Mouse (Mus musculus) spleen, postnatal 10 days (tissue): Measurements from ENCODE around the gene B3gnt6.

Experiments used
- DNase-seq, 2 experiments: peaks; one replicate each; pipeline ENCODE4 v3.0.0; 2021 to 2022; ENCODE audit warnings: low spot score in 2 of 2

Gene B3gnt6

DNA sequence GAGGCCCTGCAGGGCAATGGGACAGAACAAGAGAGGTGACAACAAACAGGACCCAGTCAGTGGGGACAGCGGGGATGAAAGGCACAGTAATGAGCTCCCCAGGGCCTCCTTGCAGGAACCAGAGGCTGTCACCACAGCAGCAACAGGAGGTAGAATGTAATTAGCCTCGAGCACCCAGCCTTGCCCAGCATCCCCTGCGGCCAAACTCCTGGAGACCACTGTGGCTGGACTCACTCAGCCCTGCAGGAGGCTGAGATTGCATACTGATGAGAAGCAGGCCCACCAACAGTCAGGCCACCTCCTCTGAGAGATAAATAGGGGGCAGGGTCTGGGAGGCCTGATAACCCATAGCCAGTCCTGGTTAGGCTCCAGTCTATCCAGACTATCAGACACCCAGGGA lies 49.5 kb downstream of the B3gnt6 start:
- DNase-seq: no peak

DNA sequence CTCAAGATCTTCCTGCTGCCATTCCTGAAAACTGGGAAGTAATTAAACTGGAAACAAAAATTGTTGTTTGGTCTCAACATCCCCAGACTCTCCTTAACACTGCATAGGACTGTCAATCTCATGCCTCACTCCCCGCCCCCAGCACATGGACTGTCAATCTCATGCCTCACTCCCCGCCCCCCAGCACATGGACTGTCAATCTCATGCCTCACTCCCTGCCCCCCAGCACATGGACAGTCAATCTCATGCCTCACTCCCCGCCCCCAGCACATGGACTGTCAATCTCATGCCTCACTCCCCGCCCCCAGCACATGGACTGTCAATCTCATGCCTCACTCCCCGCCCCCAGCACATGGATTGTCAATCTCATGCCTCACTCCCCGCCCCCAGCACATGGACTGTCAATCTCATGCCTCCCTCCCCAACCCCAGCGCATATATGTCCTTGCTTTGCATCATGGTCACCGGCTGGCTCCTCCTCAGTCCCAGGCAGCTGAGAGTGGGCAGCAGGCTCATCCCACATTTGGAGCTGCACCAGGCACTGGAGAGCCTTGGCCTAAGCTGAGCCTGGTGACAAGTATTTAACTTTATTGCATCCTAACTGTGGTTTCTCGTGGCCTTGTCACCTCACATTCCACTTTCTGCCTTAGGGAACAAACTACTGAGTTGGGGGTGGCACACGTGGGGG lies 50.4 kb downstream of the B3gnt6 start:
- no peak for DNase-seq

DNA sequence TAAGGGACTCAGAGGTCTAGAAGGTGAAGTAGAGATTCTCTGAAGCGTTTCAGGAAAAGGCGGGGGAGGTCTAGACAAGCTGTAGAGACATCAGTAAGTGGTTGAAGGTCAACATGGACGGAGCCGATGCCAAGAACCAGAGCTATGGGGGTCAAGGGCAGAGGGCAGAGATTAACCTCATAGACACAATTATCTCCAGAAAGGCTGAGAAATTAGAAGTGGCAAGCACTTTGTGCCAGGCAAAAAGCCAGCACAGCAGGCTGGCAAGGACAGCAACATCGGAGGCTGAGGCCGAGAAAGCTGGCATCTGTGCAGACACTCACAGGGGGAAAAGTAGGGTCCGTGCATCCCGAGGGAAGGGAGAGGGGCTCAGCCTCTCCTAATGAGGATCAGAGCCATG lies 51.5 kb downstream of the B3gnt6 start:
- no peak for DNase-seq

DNA sequence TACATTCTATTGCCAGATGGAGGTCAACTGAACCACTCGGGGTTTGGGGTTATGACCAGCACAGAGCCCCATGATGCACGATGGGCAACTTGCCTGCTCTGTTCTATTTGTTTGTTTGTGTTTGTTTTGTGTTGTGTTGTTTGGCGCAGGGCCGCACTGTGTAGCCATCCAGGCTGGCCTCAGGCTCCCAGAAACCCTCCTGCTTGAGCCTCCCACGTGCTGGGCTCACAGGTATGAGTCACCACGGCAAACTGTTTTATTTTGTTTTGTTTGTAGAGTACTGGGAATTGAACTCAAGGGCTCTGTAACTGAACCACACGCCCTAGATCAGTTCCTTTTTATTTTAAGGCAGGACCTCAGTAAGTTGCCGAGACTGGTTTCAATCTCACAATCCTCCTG lies 52.8 kb downstream of the B3gnt6 start:
- no peak for DNase-seq

DNA sequence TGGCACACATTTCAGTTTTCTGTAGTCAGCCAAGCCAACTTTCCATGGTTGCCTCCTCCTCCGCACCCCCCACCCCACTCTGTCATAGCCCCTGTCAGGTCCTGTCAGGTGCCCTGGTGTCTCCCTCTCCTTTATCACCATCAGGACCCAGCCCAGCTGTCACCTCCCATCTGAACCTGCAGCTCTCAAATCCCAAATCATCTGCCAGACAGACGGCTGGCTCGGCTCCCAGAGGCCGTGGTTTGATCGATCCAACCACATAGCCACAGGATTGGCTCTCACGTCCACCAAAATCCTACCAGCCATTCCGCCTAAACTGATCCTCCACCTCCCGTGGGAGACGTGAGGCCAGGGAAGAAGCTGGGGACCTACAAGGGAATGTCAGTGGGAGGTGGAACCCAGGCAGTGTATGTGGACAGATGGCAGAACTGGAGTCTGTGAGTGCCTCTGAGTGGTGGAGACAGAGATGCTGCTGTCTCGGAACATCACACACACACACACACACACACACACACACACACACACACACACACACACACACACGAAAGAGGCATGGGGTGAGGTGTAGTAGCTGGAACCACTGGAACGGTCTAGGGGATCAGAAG lies 53.3 kb downstream of the B3gnt6 start:
- DNase-seq: no peak

DNA sequence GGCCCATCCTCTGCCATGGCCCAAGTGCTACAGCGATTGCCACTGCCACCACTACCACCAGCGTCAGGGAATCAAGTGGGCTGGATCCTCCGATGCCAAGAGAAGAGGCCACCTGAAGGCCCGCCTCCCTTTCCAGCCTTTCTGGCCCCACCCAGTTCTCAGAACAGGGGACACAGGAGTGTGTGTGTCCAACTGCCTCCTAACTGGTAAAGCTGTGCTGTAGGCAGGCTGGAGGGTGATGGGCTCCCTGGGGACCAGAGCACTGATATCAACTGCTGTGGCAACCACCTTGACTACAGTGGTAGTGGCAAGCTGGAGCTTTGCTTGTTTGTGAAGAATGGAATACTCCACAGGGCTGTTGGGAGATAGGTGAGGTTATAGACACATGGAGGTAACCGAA lies 53.9 kb downstream of the B3gnt6 start, which contains the start of gene Omp:
Gene Omp (minus strand): TSS at position 101 of the 400 bp plus-strand sequence.
- DNase-seq: no peak

DNA sequence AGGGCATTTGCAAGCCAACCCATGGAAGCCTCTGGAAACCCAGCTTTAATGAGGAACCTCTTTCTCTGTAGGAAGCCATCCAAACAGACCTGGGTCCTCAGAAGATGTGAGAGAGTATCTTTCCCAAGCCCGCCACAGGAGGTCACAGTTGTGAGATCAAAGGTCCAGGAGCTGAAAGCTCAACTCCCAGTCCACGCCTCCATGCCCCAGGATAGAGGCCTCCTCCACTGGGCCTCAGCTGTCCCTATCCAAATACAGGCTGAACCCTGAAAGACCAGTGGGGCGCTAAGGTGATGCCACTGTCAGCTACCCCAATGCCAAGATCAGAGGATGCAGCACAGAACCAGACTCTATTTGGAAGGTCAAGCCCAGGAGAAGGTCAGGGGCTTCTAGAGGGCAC lies 56.6 kb downstream of the B3gnt6 start:
- no peak for DNase-seq
